Mouse (Mus musculus) testis, adult 2 months (tissue): Measurements from ENCODE around the gene Sord.

Experiments used
- CTCF ChIP-seq: fragments of 200-500 bp; IDR thresholded peaks from 2 replicates; pipeline ENCODE4 v1.5.1; 2012; ENCODE audit warnings: low read depth, mild to moderate bottlenecking, inconsistent platforms, low read length, moderate library complexity; ENCODE audit not compliant: control insufficient read depth, insufficient read depth, insufficient replicate concordance
- POLR2A ChIP-seq: fragments of 200-500 bp; IDR thresholded peaks from 2 replicates; pipeline ENCODE4 v1.6.1; 2012; ENCODE audit warnings: low read depth, mild to moderate bottlenecking, inconsistent platforms, low read length, moderate library complexity; ENCODE audit not compliant: control insufficient read depth

DNA sequence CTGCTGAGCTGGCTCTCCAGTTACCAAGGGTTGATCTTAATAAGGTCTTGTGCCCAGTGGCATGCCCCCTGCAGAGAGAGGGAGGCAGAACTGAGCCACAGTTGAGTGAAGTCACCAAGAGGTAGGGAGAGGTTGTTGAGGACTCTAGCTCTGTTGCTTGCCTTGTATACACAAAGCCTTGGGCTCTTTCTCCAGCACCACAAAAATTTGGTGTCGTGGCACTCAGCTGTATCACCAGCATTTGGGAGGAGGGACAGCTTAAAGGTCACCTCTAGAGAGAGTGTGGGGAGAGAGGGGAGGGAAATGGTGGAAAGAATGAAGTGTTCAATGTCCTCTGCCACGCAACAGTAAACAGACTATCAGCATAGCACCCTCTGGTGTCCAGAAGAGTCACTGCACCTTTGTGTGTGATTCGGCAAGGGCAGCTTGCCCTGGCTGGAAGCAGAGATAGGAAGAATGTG, 9.2 kb downstream of the Sord start:
- TF ChIP-seq CTCF (peak; percentile 79; the same call in 1 of the 2 replicates), POLR2A (no peak)
